Mouse (Mus musculus) embryonic facial prominence, embryonic 15.5 days (tissue): ENCODE measurements around the gene Olfr678. TPM values are rescaled to one million over a fixed set of nuclear protein-coding genes. Genes with fewer than 3 reads are reported as not detected.
"Not testable (repeated sequence)": the region's sequence is repeated elsewhere in the genome, so short reads cannot be mapped to it uniquely, and the experiment has no call there.

ENCODE experiments used
- ATAC-seq: fragments of 200-750 bp; cut with Nextera tagmentation; 2 replicates; pipeline ENCODE4 v1.8.0; 2017; ENCODE audit warnings: low read depth, moderate TSS enrichment; ENCODE audit not compliant: insufficient number of reproducible peaks, low FRiP score, low TSS enrichment
- H3K27ac ChIP-seq: fragments of 300-500 bp; sonication (generic); replicated peaks from 2 replicates; pipeline ENCODE4 v1.5.1; 2015; ENCODE audit warnings: mild to moderate bottlenecking, inconsistent platforms
- H3K27me3 ChIP-seq: fragments of 300-500 bp; sonication (generic); 2 replicates; pipeline ENCODE4 v1.6.1; 2015; ENCODE audit warnings: inconsistent platforms
- H3K36me3 ChIP-seq: fragments of 300-500 bp; sonication (generic); 2 replicates; pipeline ENCODE4 v1.6.1; 2015; ENCODE audit warnings: mild to moderate bottlenecking, inconsistent platforms
- H3K4me1 ChIP-seq: fragments of 300-500 bp; sonication (generic); 2 replicates; pipeline ENCODE4 v1.6.1; 2015; ENCODE audit warnings: inconsistent platforms
- H3K4me2 ChIP-seq: fragments of 300-500 bp; sonication (generic); replicated peaks from 2 replicates; pipeline ENCODE4 v1.6.1; 2015; ENCODE audit warnings: mild to moderate bottlenecking, inconsistent platforms
- H3K4me3 ChIP-seq: fragments of 300-500 bp; sonication (generic); replicated peaks from 2 replicates; pipeline ENCODE4 v1.5.1; 2015; ENCODE audit warnings: mild to moderate bottlenecking, inconsistent platforms
- H3K9ac ChIP-seq: fragments of 300-500 bp; sonication (generic); 2 replicates; pipeline ENCODE4 v1.6.1; 2015; ENCODE audit warnings: inconsistent platforms
- H3K9me3 ChIP-seq: fragments of 300-500 bp; sonication (generic); replicated peaks from 2 replicates; pipeline ENCODE4 v1.6.1; 2016; ENCODE audit warnings: inconsistent platforms
- WGBS: fragments of 180-500 bp; shearing (Covaris S2); methylation state at CpG from one replicate; pipeline ENCODE4 v1.1.7; 2015; 5-methylcytosine and 5-hydroxymethylcytosine counted together
- polyA plus RNA-seq: library from polyadenylated mRNA; unstranded; fragments of >200 nt; fragmentation: Nextera tagmentation; extraction: Ambion mirVana; gene quantifications from 2 replicates; pipeline ENCODE4 v1.2.1, GENCODE M21; 2015

The Olfr678 gene
- polyA plus RNA-seq = not detected in 2 replicates

GRCm38 (mm10) chr7:105064175-105064574, at the start of gene Olfr678:
Gene Olfr678 (plus strand): TSS chr7:105064475.
- WGBS = 96% methylated on average over 1 of the region's 1 CpGs
- no peak within 1 kb of the TSS for H3K4me3 ChIP-seq

GRCm38 (mm10) chr7:105022530-105022929, 41.7 kb upstream of the Olfr678 start:
- 64% methylated on average over 1 of the region's 1 CpGs for WGBS
- Histone ChIP-seq H3K27me3 (no peaks in the 10 kb centered on the region), H3K4me1 (no peaks in the 10 kb centered on the region), H3K27ac (no peak overlapping the region), H3K4me2 (no peak overlapping the region), H3K4me3 (no peak overlapping the region), H3K9ac (no peak overlapping the region), H3K9me3 (no peaks in the 10 kb centered on the region), H3K36me3 (no peaks in the 10 kb centered on the region)
- ATAC-seq = no peak

More at GRCm38 (mm10) chr7:105064175-105064574, at the start of gene Olfr678:
- Histone ChIP-seq H3K9ac (no peak within 1 kb of the TSS), H3K9me3 (no peaks in the 10 kb centered on the region), H3K4me1 (no peaks in the 10 kb centered on the region), H3K27ac (no peak within 1 kb of the TSS), H3K27me3 (no peaks in the 10 kb centered on the region), H3K36me3 (no peaks in the 10 kb centered on the region), H3K4me2 (no peak within 1 kb of the TSS)
- no peak for ATAC-seq

DNA sequence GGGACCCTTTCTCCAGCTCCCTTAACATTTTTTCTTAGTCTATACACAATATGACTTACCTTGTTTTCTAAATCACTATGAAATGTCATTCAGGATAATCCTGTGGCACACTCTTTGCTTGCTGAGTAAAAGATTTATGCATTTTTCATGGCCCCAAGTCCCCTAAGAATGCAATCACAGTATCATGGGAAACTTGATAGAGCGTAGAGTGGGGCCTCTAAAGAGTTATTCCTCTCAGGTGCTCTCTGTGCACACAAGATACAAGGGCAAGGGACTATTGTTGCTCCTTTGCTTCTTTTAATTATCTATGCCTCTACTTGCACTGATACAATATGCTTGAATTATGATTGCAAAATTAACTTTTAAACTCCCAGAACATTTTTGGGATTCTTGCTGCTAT, 35.9 kb upstream of the Olfr678 start, which contains the start of gene Olfr675:
Gene Olfr675, minus strand, starts transcription at position 101 of the 400 bp plus-strand sequence.
- no peak within 1 kb of the TSS for H3K4me2 ChIP-seq
- no peak within 1 kb of the TSS for H3K27ac ChIP-seq
- H3K9ac ChIP-seq = no peak within 1 kb of the TSS
- no peaks in the 10 kb centered on the region for H3K27me3 ChIP-seq
- 53% methylated on average over 1 of the region's 1 CpGs for WGBS
- H3K4me1 ChIP-seq = no peaks in the 10 kb centered on the region
- no peak for ATAC-seq
- no peaks in the 10 kb centered on the region for H3K9me3 ChIP-seq
- no peak within 1 kb of the TSS for H3K4me3 ChIP-seq
- H3K36me3 ChIP-seq = no peaks in the 10 kb centered on the region

GRCm38 (mm10) chr7:105032398-105032797, 31.9 kb upstream of the Olfr678 start, which contains the start of gene Olfr676:
Gene Olfr676 (plus strand): TSS chr7:105032698.
- Histone ChIP-seq H3K27me3 (no peaks in the 10 kb centered on the region), H3K4me1 (no peaks in the 10 kb centered on the region), H3K9ac (no peak within 1 kb of the TSS), H3K36me3 (no peaks in the 10 kb centered on the region), H3K4me3 (no peak within 1 kb of the TSS), H3K27ac (no peak within 1 kb of the TSS), H3K9me3 (no peaks in the 10 kb centered on the region), H3K4me2 (no peak within 1 kb of the TSS)
- no peak for ATAC-seq

DNA sequence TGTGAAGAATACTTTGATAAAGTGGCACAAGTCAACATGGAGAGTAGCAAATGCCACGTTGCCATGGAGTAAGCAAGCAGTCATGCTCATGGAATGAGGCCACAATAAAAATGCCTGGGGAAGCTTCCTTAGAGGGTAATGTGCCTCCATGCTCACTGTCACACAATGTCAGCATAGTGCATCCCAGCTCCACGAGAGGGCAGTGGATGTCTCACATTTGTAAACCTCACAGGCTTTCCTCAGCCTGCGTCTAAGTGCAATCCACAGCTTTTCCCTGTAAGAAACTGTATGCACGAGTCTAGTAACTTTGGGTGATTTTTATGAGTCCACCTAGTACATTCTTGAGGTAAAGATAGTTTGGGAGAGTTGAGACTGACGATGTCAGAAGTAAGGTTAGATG, 30.4 kb upstream of the Olfr678 start:
- H3K9ac ChIP-seq, H3K4me3 ChIP-seq: not testable (repeated sequence)
- 48% methylated on average over 5 of the region's 5 CpGs for WGBS

GRCm38 (mm10) chr7:105058951-105059350, 5.3 kb upstream of the Olfr678 start:
- H3K9me3 ChIP-seq = no peaks in the 10 kb centered on the region
- H3K4me3 ChIP-seq = no peak overlapping the region
- no peaks in the 10 kb centered on the region for H3K4me1 ChIP-seq
- no peak overlapping the region for H3K27ac ChIP-seq
- H3K36me3 ChIP-seq = no peaks in the 10 kb centered on the region
- H3K4me2 ChIP-seq = no peak overlapping the region
- no peaks in the 10 kb centered on the region for H3K27me3 ChIP-seq
- ATAC-seq = no peak
- H3K9ac ChIP-seq = no peak overlapping the region

More for the DNA sequence above, 30.4 kb upstream of the Olfr678 start:
- H3K9me3 ChIP-seq, ATAC-seq, H3K27ac ChIP-seq, H3K4me2 ChIP-seq, H3K27me3 ChIP-seq, H3K36me3 ChIP-seq, H3K4me1 ChIP-seq: not testable (repeated sequence)

DNA sequence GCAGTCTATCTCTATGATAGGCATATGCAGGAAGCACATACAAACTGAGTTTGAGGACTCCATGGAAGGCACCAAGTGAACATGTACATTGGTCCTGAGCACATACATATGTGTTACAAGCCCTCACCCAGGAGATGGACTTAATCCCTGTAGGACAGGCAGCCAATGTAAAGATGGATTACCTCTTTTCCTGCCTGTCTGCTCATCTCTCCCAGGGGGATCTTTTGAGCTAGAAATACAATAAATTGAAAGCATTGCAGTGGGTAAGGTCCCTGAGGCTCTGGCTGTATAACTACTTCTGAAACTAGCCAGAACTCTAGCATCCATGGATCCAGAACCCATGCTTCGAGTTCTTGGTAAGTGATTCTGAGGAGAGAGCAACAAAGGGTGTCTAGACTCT, 16.6 kb downstream of the Olfr678 start, which contains the start of gene Olfr679:
Gene Olfr679, plus strand, starts transcription at position 301 of the 400 bp plus-strand sequence.
- no peaks in the 10 kb centered on the region for H3K9me3 ChIP-seq
- H3K27ac ChIP-seq = no peak within 1 kb of the TSS
- no peaks in the 10 kb centered on the region for H3K4me1 ChIP-seq
- ATAC-seq = no peak
- H3K36me3 ChIP-seq = no peaks in the 10 kb centered on the region
- no peak within 1 kb of the TSS for H3K4me2 ChIP-seq
- 49% methylated on average over 1 of the region's 1 CpGs for WGBS
- H3K27me3 ChIP-seq = no peaks in the 10 kb centered on the region
- no peak within 1 kb of the TSS for H3K9ac ChIP-seq
- H3K4me3 ChIP-seq = no peak within 1 kb of the TSS

GRCm38 (mm10) chr7:105092717-105093116, 28.4 kb downstream of the Olfr678 start, which contains the start of gene Olfr680-ps1:
Gene Olfr680-ps1 (minus strand): TSS chr7:105092817.
- not testable (repeated sequence) for H3K27ac ChIP-seq, H3K4me3 ChIP-seq, H3K9ac ChIP-seq, H3K4me1 ChIP-seq, ATAC-seq, H3K36me3 ChIP-seq, H3K27me3 ChIP-seq, H3K9me3 ChIP-seq, H3K4me2 ChIP-seq

DNA sequence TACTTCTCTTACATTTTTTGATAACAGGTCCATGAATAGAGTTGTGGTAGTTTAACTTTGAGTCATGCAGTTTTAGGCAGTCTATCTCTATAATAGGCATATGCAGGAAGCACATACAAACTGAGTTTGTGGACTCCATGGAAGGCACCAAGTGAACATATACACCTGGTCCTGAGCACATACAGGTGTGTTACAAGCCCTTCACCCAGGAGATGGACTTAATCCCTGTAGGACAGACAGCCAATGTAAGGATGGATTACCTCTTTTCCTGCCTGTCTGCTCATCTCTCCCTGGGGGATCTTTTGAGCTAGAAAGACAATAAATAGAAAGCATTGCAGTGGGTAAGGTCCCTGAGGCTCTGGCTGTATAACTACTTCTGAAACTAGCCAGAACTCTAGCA, 52.3 kb downstream of the Olfr678 start, which contains the start of gene Olfr681:
Gene Olfr681, plus strand, starts transcription at position 301 of the 400 bp plus-strand sequence.
- no peak for ATAC-seq
- Histone ChIP-seq H3K4me1 (no peaks in the 10 kb centered on the region), H3K27ac (no peak within 1 kb of the TSS), H3K4me2 (no peak within 1 kb of the TSS), H3K27me3 (no peaks in the 10 kb centered on the region), H3K9me3 (no peaks in the 10 kb centered on the region), H3K4me3 (no peak within 1 kb of the TSS), H3K9ac (no peak within 1 kb of the TSS), H3K36me3 (no peaks in the 10 kb centered on the region)

Other genes starting within 250 kb of the Olfr678 start
- gene Usp17lb, start 221.9 kb upstream of the Olfr678 start, polyA plus RNA-seq = not detected in 2 replicates
- 0.12 TPM in 1 of 2 replicates, not detected in the other for gene Usp17la, start 207.5 kb upstream of the Olfr678 start, polyA plus RNA-seq
- 0.20 TPM in 1 of 2 replicates, not detected in the other for gene Olfr665, start 186.4 kb upstream of the Olfr678 start, polyA plus RNA-seq
- gene Olfr666, start 168.5 kb upstream of the Olfr678 start, polyA plus RNA-seq = 0.22 and 0.89 TPM in 2 replicates
- not detected in 2 replicates for gene Olfr667, start 143.0 kb upstream of the Olfr678 start, polyA plus RNA-seq
- not detected in 2 replicates for gene Olfr668, start 136.4 kb upstream of the Olfr678 start, polyA plus RNA-seq
- 0.23 and 0.50 TPM in 2 replicates for gene Olfr669, start 130.2 kb upstream of the Olfr678 start, polyA plus RNA-seq
- gene Olfr670, start 101.9 kb upstream of the Olfr678 start, polyA plus RNA-seq = not detected in 2 replicates
- 0.08 and 0.22 TPM in 2 replicates for gene Olfr671, start 85.3 kb upstream of the Olfr678 start, polyA plus RNA-seq
- 0.51 and 1.5 TPM in 2 replicates for gene Olfr672, start 62.4 kb upstream of the Olfr678 start, polyA plus RNA-seq
- not detected in 2 replicates for gene Olfr675, start 36.0 kb upstream of the Olfr678 start, polyA plus RNA-seq
- gene Olfr676, start 31.8 kb upstream of the Olfr678 start, polyA plus RNA-seq = not detected in 2 replicates
- gene Olfr677, start 13.1 kb upstream of the Olfr678 start, polyA plus RNA-seq = 0.47 TPM in 1 of 2 replicates, not detected in the other
- 0.04 and 0.21 TPM in 2 replicates for gene Olfr679, start 16.7 kb downstream of the Olfr678 start, polyA plus RNA-seq
- not detected in 2 replicates for gene Olfr680-ps1, start 28.3 kb downstream of the Olfr678 start, polyA plus RNA-seq
- gene Olfr681, start 52.4 kb downstream of the Olfr678 start, polyA plus RNA-seq = 0.11 and 0.71 TPM in 2 replicates
- gene Olfr683, start 82.5 kb downstream of the Olfr678 start, polyA plus RNA-seq = 0.61 TPM in 1 of 2 replicates, not detected in the other
- not detected in 2 replicates for gene Olfr684, start 99.2 kb downstream of the Olfr678 start, polyA plus RNA-seq
- 0.25 and 0.27 TPM in 2 replicates for gene Olfr685, start 121.5 kb downstream of the Olfr678 start, polyA plus RNA-seq
- 0.09 TPM in 1 of 2 replicates, not detected in the other for gene Olfr686, start 143.0 kb downstream of the Olfr678 start, polyA plus RNA-seq
- 0.17 TPM in 1 of 2 replicates, not detected in the other for gene Olfr688, start 223.6 kb downstream of the Olfr678 start, polyA plus RNA-seq
- gene Olfr689, start 246.7 kb downstream of the Olfr678 start, polyA plus RNA-seq = 0.20 and 0.53 TPM in 2 replicates